Mouse (Mus musculus) liver, postnatal 0 days (tissue): Measurements from ENCODE around the gene Bri3.

Source experiments
- CTCF ChIP-seq: sonication (generic); IDR thresholded peaks from 2 replicates; pipeline ENCODE4 v1.5.1; 2016; ENCODE audit warnings: antibody characterized with exemption, low read depth
- EP300 ChIP-seq: IDR thresholded peaks from 2 replicates; pipeline ENCODE4 v1.6.1; 2016; ENCODE audit warnings: antibody characterized with exemption, low read depth, mild to moderate bottlenecking

DNA sequence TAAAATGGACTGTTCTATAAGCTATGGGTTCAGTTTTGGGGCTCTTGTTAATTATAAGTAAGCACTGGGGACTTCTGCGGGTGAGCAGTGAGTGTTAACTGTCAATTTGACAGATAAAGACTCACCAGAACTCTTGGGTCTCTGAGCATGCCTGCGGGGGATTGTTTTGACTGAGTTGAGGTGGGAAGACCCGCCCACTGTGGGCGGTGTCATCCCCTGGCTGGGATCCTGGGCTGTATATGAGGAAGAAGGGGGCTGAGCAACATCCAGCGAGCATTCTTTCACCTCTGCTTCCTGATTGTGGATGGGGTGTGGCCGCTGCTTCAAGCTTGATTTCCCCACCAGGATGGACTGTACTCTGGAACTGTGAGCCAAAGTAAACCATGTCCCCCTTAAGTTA, 10.0 kb upstream of the Bri3 start:
- TF ChIP-seq EP300, result no peak
- TF ChIP-seq CTCF, result no peak
